Mouse (Mus musculus): Measurements from ENCODE around the gene Mtif3. TPM values are rescaled to one million over a fixed set of nuclear protein-coding genes. Genes with fewer than 3 reads are reported as not detected.
A peak's percentile ranks its signal among the peaks of the same experiment; 100 is the strongest.

Mtif3 gene
- total RNA-seq, 2 experiments from 2014 or later, result 20.9 to 22.3 TPM

DNA sequence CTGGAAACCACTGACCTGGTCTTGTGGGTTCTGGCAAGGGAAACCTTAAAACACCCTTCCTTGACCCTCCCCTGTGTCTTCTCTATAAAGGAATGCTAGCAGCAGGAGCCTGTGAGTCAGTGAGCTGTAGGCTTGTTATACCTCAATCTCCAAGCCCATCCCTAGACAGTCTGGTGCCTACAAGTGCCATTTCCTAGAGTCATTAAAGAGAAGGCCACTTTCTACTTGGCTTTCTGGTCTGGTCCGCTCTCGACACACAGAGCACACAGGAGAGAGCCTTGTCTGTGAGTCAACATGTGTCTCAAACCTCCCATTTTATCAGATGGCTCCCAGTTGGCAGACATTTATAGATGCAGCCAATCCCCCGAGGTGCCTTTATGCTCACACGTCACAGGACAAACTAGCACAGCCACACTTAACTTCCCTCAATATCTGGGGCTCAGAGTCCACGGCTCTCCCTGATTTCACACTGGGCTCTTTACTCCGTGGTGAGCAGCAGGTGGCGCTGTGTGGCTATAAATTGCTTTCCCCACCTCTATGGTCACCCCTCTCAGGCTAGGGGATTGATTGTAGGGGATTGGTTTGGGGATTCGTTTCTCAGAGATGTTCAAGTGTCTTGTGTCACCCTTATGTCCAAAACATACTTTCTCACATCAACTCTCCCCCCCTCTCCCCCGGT lies 49.4 kb downstream of the Mtif3 start:
- DNase-seq, result peak; percentile 48 to 51

GRCm38 (mm10) chr5:146913355-146913754 lies 50.2 kb downstream of the Mtif3 start:
- no peak for DNase-seq

DNA sequence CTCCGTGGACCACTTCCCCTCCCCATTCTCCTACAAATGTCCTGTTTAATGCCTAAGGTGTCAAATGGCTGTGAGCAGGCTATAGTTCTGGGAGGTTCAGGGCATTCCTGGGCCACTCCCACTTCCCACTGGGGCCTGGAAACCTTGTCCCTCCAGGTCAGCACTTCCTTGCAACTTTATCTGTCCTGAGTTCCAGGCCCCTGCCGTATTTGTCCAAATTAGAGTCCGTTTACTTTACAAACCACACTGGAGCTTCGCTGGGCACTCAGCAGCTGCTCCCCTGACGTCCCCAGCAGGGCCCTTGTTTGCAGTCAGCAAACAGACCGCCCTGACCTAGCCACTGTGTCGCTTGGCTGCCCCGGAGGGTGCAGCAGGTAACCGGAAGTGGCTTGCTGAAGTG lies 51.4 kb downstream of the Mtif3 start:
- no peak for DNase-seq

GRCm38 (mm10) chr5:146908629-146909028 lies 55.0 kb downstream of the Mtif3 start:
- DNase-seq, result no peak

GRCm38 (mm10) chr5:146907533-146907932 lies 56.1 kb downstream of the Mtif3 start:
- no peak for DNase-seq

GRCm38 (mm10) chr5:146905486-146906172 lies 58.0 kb downstream of the Mtif3 start:
- DNase-seq, result peak; percentile 46 to 66

- DNase-seq, result peak; percentile 45 to 61
Observed at GRCm38 (mm10) chr5:146904404-146904803, 59.2 kb downstream of the Mtif3 start.

Other genes starting within 250 kb of the Mtif3 start
- gene Usp12, start 168.8 kb downstream of the Mtif3 start, total RNA-seq (2021), result 10 to 100 TPM; 56.3 to 59.2 TPM
- gene Rpl21, start 130.9 kb downstream of the Mtif3 start, total RNA-seq (2021), result 100 to 1,000 TPM; 185 to 197 TPM
- 10 to 100 TPM; 15.1 to 16.7 TPM for gene Rasl11a, start 118.7 kb downstream of the Mtif3 start, total RNA-seq (2021)
- gene Gtf3a, start 15.1 kb downstream of the Mtif3 start, total RNA-seq (2021), result 10 to 100 TPM; 21.6 to 25.8 TPM
- gene Lnx2, start 112.8 kb upstream of the Mtif3 start, total RNA-seq (2021), result 1 to 10 TPM; 5.6 to 6.2 TPM
- gene Polr1d, start 113.2 kb upstream of the Mtif3 start, total RNA-seq (2021), result 10 to 100 TPM; 64.7 to 68.5 TPM
- gene Gsx1, start 224.9 kb upstream of the Mtif3 start, total RNA-seq (2021), result under 1 TPM; 0.56 to 0.57 TPM

All from layer of hippocampus, postnatal 36 days (tissue).